Mouse (Mus musculus): ENCODE results near the gene Rtn4rl2. TPM values are rescaled to one million over a fixed set of nuclear protein-coding genes. Genes with fewer than 3 reads are reported as not detected.

Rtn4rl2 gene
- total RNA-seq, 1 experiment: 0.80 TPM

DNA sequence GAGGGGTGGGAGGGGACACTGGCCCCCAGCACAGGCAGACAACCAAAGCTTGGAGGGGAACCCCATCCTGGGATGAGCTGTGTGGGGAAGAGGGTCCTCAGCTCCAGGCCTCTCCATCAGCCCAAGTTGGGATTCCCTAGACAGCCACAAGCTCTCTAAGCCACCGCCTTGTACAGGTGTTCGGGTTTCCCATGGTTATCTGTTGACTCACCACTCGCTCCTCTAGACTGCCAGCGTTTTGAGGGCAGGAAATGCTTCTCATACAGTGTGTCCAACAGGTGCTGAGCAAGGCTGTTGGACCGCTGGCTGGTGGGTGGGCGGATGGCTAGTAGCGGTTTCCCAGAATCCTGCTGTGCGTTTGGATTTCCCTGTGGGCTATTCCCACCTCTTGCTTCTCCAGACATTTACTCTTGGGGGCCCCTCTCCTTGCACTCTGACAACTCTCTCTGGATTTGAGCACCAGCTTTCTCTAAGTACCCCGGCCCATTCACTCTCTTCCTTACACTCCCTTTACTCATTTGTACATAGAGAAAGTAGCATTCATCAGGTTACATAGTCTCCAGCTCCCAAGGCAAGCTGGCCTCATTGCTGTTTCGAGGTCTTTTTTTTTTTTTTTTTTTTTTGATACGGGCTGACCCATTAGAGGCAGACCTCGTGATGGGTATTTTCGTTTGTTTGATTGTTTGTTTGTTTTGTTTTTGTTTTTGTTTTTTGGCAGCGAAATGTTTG lies 3.0 kb upstream of the Rtn4rl2 start:
- in situ Hi-C loops (cut with MboI; ENCODE audit: low sequenced_read_pairs in 2 of 2, unreplicated experiment in 2 of 2): no loop called here
- H3K4me3 ChIP-seq (ENCODE audit: insufficient read depth in 1 of 2, low read depth in 1 of 2, low read length in 2 of 2, poor library complexity in 1 of 2, severe bottlenecking in 1 of 2): peak overlapping the region; percentile 47 to 61
- H3K27ac ChIP-seq (ENCODE audit: insufficient read depth, low read depth, low read length, poor library complexity, severe bottlenecking): no peak overlapping the region
- H3K9ac ChIP-seq (ENCODE audit: insufficient read depth, low read depth, low read length, poor library complexity, severe bottlenecking): no peak overlapping the region; the same call in 1 of the 2 replicates
- TF ChIP-seq ZNF384 (IDR thresholded peaks at IDR 0.05; ENCODE audit: low read depth, low read length) (peak; percentile 71; the same call in 1 of the 2 replicates), ZC3H11A (IDR thresholded peaks at IDR 0.05; ENCODE audit: borderline replicate concordance, low read depth, low read length) (no peak)
- H3K9me3 ChIP-seq (ENCODE audit: control insufficient read depth, insufficient read depth, low read depth, low read length): no peaks in the 10 kb centered on the region
- no peaks in the 10 kb centered on the region for H3K36me3 ChIP-seq (ENCODE audit: control insufficient read depth, insufficient read depth, low read length, poor library complexity, severe bottlenecking)
- peaks cover 0 to 12% of the 10 kb centered on the region in 2 experiments; a peak in 2 of 4 replicates for H3K4me1 ChIP-seq (ENCODE audit: control insufficient read depth in 2 of 2, insufficient read depth in 2 of 2, low read length in 2 of 2, poor library complexity in 1 of 2)
- DNase-seq (ENCODE audit: low read depth, low spot score): no peak

DNA sequence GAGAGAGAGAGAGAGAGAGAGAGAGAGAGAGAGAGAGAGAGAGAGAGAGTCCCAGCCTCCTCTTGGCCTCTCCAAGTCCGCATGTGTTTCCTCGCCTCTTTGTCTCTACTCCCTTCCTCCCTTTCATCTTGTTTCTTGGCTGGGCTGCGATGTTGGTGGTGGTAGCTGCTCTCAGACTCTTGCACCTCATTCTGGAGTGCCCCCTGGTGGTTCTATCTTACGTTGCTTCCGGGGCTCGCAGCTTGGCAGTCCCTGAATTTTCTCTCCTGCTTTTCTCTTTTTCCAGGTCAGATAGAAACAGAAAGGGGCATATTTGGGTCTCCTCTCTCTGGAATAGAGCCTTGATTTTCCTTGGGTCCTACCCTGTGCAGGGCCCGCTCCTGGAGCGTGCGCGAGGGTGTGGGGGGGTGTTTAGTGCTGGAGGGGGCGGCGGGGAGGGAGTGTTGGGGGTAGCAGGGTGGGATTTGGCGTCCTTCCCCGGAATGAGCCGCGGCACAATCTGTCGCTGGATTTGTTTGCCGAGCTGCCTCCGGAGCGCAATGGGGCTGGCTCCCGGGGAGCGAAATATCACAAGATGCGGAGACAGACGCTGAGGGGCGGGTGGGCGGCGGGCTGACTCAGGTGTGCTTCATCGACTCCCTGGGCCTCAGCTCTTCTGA lies 2.3 kb upstream of the Rtn4rl2 start:
- TF ChIP-seq ZC3H11A (IDR thresholded peaks at IDR 0.05; ENCODE audit: borderline replicate concordance, low read depth, low read length): no peak
- TF ChIP-seq ZNF384 (IDR thresholded peaks at IDR 0.05; ENCODE audit: low read depth, low read length): no peak
- no peak for TF ChIP-seq HCFC1 (IDR thresholded peaks at IDR 0.05; ENCODE audit: borderline replicate concordance, insufficient read depth, low read length)
- TF ChIP-seq CHD2 (IDR thresholded peaks at IDR 0.05; ENCODE audit: low read depth, low read length): no peak
- TF ChIP-seq MAFK (IDR thresholded peaks at IDR 0.05; ENCODE audit: insufficient read depth, low read depth, low read length): no peak
- Histone ChIP-seq H3K9ac (ENCODE audit: insufficient read depth, low read depth, low read length, poor library complexity, severe bottlenecking) (no peak overlapping the region; the same call in 1 of the 2 replicates), H3K9me3 (ENCODE audit: control insufficient read depth, insufficient read depth, low read depth, low read length) (no peaks in the 10 kb centered on the region), H3K4me3 (ENCODE audit: insufficient read depth in 1 of 2, low read depth in 1 of 2, low read length in 2 of 2, poor library complexity in 1 of 2, severe bottlenecking in 1 of 2) (peak overlapping the region; percentile 47 to 61), H3K36me3 (ENCODE audit: control insufficient read depth, insufficient read depth, low read length, poor library complexity, severe bottlenecking) (no peaks in the 10 kb centered on the region), H3K27ac (ENCODE audit: insufficient read depth, low read depth, low read length, poor library complexity, severe bottlenecking) (no peak overlapping the region), H3K4me1 (ENCODE audit: control insufficient read depth in 2 of 2, insufficient read depth in 2 of 2, low read length in 2 of 2, poor library complexity in 1 of 2) (peaks cover 0 to 12% of the 10 kb centered on the region in 2 experiments; a peak in 2 of 4 replicates)
- peak; percentile 82 for DNase-seq (ENCODE audit: low read depth, low spot score)
- in situ Hi-C loops (cut with MboI; ENCODE audit: low sequenced_read_pairs in 2 of 2, unreplicated experiment in 2 of 2): no loop called here

DNA sequence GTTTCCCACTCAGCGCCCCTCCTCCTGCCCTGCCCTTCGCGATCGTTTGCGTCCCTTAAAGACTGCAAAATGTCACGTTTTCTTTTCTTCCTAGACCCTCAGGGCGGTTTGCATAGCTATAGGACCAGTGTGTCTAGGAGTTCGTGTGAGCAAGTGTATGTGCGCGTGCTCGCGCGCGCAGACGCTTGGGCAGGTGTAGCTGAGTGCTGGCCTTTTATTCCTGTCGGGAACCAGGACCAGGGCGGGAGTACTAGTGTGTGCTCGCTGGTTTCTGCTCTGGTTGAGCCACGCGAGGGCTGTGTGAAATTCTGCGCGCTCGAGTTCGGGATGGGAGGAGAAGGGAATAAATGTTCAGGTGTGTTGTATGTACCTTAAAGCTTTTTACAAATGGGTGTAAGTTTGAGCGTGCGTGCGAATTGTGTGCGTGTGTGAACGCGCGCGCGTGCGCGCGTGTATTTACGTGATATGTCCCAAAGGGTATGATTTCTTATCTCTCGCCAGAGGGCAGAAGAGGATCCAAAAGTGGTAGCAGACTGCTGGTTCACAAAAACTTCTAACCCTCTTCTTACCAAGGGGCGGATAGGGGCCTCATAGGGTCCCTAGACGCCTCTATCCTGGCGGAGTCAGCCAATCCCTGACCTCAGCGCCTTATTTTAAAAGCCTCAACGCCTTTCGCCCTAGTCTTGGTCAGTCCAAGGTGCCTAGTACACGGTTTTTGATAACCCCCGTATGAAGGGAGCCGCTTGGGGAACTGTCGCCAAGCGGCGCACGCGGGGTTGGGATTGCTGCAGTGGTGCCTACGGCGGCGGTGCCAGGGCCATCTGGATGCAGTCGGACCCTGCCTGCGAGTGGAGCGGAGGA lies 1.1 kb upstream of the Rtn4rl2 start:
- peaks cover 0 to 12% of the 10 kb centered on the region in 2 experiments; a peak in 2 of 4 replicates for H3K4me1 ChIP-seq (ENCODE audit: control insufficient read depth in 2 of 2, insufficient read depth in 2 of 2, low read length in 2 of 2, poor library complexity in 1 of 2)
- H3K4me3 ChIP-seq (ENCODE audit: insufficient read depth in 1 of 2, low read depth in 1 of 2, low read length in 2 of 2, poor library complexity in 1 of 2, severe bottlenecking in 1 of 2): peak overlapping the region; percentile 78 to 89
- no peaks in the 10 kb centered on the region for H3K36me3 ChIP-seq (ENCODE audit: control insufficient read depth, insufficient read depth, low read length, poor library complexity, severe bottlenecking)
- TF ChIP-seq CHD2 (IDR thresholded peaks at IDR 0.05; ENCODE audit: low read depth, low read length) (no peak), HCFC1 (IDR thresholded peaks at IDR 0.05; ENCODE audit: borderline replicate concordance, insufficient read depth, low read length) (no peak; the same call in 1 of the 2 replicates), ZNF384 (IDR thresholded peaks at IDR 0.05; ENCODE audit: low read depth, low read length) (no peak), MAFK (IDR thresholded peaks at IDR 0.05; ENCODE audit: insufficient read depth, low read depth, low read length) (no peak), ZC3H11A (IDR thresholded peaks at IDR 0.05; ENCODE audit: borderline replicate concordance, low read depth, low read length) (no peak)
- DNase-seq (ENCODE audit: low read depth, low spot score): no peak
- H3K9ac ChIP-seq (ENCODE audit: insufficient read depth, low read depth, low read length, poor library complexity, severe bottlenecking): peak overlapping the region; percentile 20; the same call in 1 of the 2 replicates
- no peaks in the 10 kb centered on the region for H3K9me3 ChIP-seq (ENCODE audit: control insufficient read depth, insufficient read depth, low read depth, low read length)
- no peak overlapping the region for H3K27ac ChIP-seq (ENCODE audit: insufficient read depth, low read depth, low read length, poor library complexity, severe bottlenecking)
- in situ Hi-C loops (cut with MboI; ENCODE audit: low sequenced_read_pairs in 2 of 2, unreplicated experiment in 2 of 2): no loop called here

DNA sequence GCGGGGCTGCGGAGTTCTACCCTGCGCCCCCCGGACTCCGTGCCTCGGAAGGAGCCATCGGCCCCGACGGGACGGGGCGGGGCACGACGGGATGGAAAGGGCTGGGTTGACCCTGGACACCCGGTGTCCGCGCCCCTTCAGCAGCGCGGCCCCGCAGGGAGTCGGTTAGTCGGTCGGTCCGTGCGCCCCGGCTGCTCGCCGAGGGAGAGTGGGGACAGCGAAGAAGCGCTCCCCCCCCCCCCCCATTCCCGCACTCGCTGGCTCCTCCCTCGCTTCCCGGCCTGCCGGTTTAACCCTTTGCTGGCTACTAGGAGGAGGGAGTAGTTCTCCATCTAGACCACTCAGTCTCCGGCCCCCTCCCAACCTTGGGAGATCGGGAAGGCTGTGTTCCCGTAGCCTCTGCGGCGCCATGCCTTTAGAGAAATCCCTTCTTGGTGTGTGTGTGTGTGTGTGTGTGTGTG lies 341 bp upstream of the Rtn4rl2 start:
- H3K4me3 ChIP-seq (ENCODE audit: insufficient read depth in 1 of 2, low read depth in 1 of 2, low read length in 2 of 2, poor library complexity in 1 of 2, severe bottlenecking in 1 of 2): peak overlapping the region; percentile 78 to 89
- H3K9me3 ChIP-seq (ENCODE audit: control insufficient read depth, insufficient read depth, low read depth, low read length): no peaks in the 10 kb centered on the region
- TF ChIP-seq ZC3H11A (IDR thresholded peaks at IDR 0.05; ENCODE audit: borderline replicate concordance, low read depth, low read length): no peak
- no peak for TF ChIP-seq MAFK (IDR thresholded peaks at IDR 0.05; ENCODE audit: insufficient read depth, low read depth, low read length)
- no peak for TF ChIP-seq HCFC1 (IDR thresholded peaks at IDR 0.05; ENCODE audit: borderline replicate concordance, insufficient read depth, low read length)
- no peak for TF ChIP-seq CHD2 (IDR thresholded peaks at IDR 0.05; ENCODE audit: low read depth, low read length)
- TF ChIP-seq ZNF384 (IDR thresholded peaks at IDR 0.05; ENCODE audit: low read depth, low read length): no peak
- no peak for DNase-seq (ENCODE audit: low read depth, low spot score)
- no peaks in the 10 kb centered on the region for H3K36me3 ChIP-seq (ENCODE audit: control insufficient read depth, insufficient read depth, low read length, poor library complexity, severe bottlenecking)
- in situ Hi-C loops (cut with MboI; ENCODE audit: low sequenced_read_pairs in 2 of 2, unreplicated experiment in 2 of 2): no loop called here
- peak overlapping the region; percentile 54; the same call in 1 of the 2 replicates for H3K9ac ChIP-seq (ENCODE audit: insufficient read depth, low read depth, low read length, poor library complexity, severe bottlenecking)
- H3K4me1 ChIP-seq (ENCODE audit: control insufficient read depth in 2 of 2, insufficient read depth in 2 of 2, low read length in 2 of 2, poor library complexity in 1 of 2): peaks cover 0 to 14% of the 10 kb centered on the region in 2 experiments; a peak in 2 of 4 replicates
- no peak overlapping the region for H3K27ac ChIP-seq (ENCODE audit: insufficient read depth, low read depth, low read length, poor library complexity, severe bottlenecking)
